17 mouse cellular contexts compared by ENCODE assay signal in genomic region chr16:29742497-29743230, GRCm38 (mm10).
DNase-seq lines count a peak whose midpoint lies in the region; ATAC-seq lines count a peak whose summit lies in the region.
"Had no signal": no experiment of that assay in that cellular context is flagged by ENCODE, and none has a peak within 500 bp of the region (broad histone marks: within the 10 kb centered on the region; RNA-seq: fewer than 3 reads in every experiment).

No protein-coding gene starts in this region.

- peak; percentile 66 for ATAC-seq in heart, embryonic 12.5 days (ENCODE audit: insufficient number of reproducible peaks, low FRiP score)
- ATAC-seq: activated CD4-positive, CD25-positive, alpha-beta regulatory T cell, adult 4 months; hindbrain, embryonic 16.5 days had no signal

- DNase-seq in heart, postnatal 14 days: no peak
- DNase-seq in kidney, postnatal 14 days: peak; percentile 20
- DNase-seq in kidney, postnatal 25 days: no peak
- peak; percentile 71 for DNase-seq in Muller cell, postnatal 12 days (ENCODE audit: inconsistent ontology term)
- peak; percentile 41 for DNase-seq in forelimb bud, embryonic 11.5 days (ENCODE audit: low read depth, low spot score)
- DNase-seq in spleen, adult 12 weeks (ENCODE audit: low spot score): no peak
- DNase-seq: cerebellum, postnatal 14 days; kidney, adult 11 months had no signal

- H3K27ac ChIP-seq in heart, embryonic 12.5 days (ENCODE audit: poor library complexity, severe bottlenecking): peak overlapping the region; percentile 42
- H3K27ac ChIP-seq: embryonic facial prominence, embryonic 15.5 days; forebrain, embryonic 12.5 days; limb, embryonic 15.5 days; lung, embryonic 15.5 days; stomach, embryonic 15.5 days had no signal

- intact Hi-C loops in heart, postnatal 14 days (cut with DNase I): no loop called here

- no peaks in the 10 kb centered on the region for H3K36me3 ChIP-seq in heart, embryonic 12.5 days
- H3K36me3 ChIP-seq: embryonic facial prominence, embryonic 15.5 days; forebrain, embryonic 12.5 days; limb, embryonic 15.5 days; lung, embryonic 15.5 days; stomach, embryonic 15.5 days had no signal

- H3K27me3 ChIP-seq in heart, embryonic 12.5 days (replicated peaks): peaks cover 37% of the 10 kb centered on the region
- H3K27me3 ChIP-seq: embryonic facial prominence, embryonic 15.5 days; limb, embryonic 15.5 days; lung, embryonic 15.5 days; stomach, embryonic 15.5 days had no signal

- no peak overlapping the region for H3K9ac ChIP-seq in heart, embryonic 12.5 days
- H3K9ac ChIP-seq: embryonic facial prominence, embryonic 15.5 days; forebrain, embryonic 12.5 days; limb, embryonic 15.5 days; lung, embryonic 15.5 days; stomach, embryonic 15.5 days had no signal

- H3K4me1 ChIP-seq in heart, embryonic 12.5 days (replicated peaks): peaks cover 23% of the 10 kb centered on the region
- H3K4me1 ChIP-seq: forebrain, embryonic 12.5 days had no signal

- WGBS in heart, embryonic 12.5 days: 5% methylated on average over 14 of the region's 14 CpGs

- H3K9me3 ChIP-seq in heart, embryonic 12.5 days (replicated peaks): no peaks in the 10 kb centered on the region; the same call in 1 of the 2 replicates
- H3K9me3 ChIP-seq: embryonic facial prominence, embryonic 15.5 days; limb, embryonic 15.5 days; lung, embryonic 15.5 days; stomach, embryonic 15.5 days had no signal

- H3K4me2 ChIP-seq in heart, embryonic 12.5 days: peak overlapping the region; percentile 46
- H3K4me2 ChIP-seq: embryonic facial prominence, embryonic 15.5 days; forebrain, embryonic 12.5 days; limb, embryonic 15.5 days; lung, embryonic 15.5 days; midbrain, embryonic 11.5 days; stomach, embryonic 15.5 days had no signal

- no peak overlapping the region for H3K4me3 ChIP-seq in heart, embryonic 12.5 days
- H3K4me3 ChIP-seq: embryonic facial prominence, embryonic 15.5 days; forebrain, embryonic 12.5 days; limb, embryonic 15.5 days; lung, embryonic 15.5 days; stomach, embryonic 15.5 days had no signal

Comparison
In these comparisons a context has a peak if more than half of its experiments do, and no peak if none do; other contexts are left out.
1. DNase-seq: peak in kidney, postnatal 14 days (single experiment), Muller cell, postnatal 12 days (single experiment) and forelimb bud, embryonic 11.5 days (single experiment); none in heart, postnatal 14 days (0 of 2), kidney, postnatal 25 days (0 of 2) and spleen, adult 12 weeks (single experiment).